Mouse (Mus musculus): ENCODE results near the gene Chrne.

Gene Chrne

GRCm38 (mm10) chr11:70619101-70619500, at the start of gene Chrne:
Chrne (minus strand) TSS chr11:70619216.
- no peak for DNase-seq (ENCODE audit: low spot score in 2 of 2)

- peak in 1 of 2 experiments; percentile 61 for DNase-seq (ENCODE audit: low spot score in 2 of 2)
These were observed 49.3 kb upstream of the Chrne start for GRCm38 (mm10) chr11:70668335-70668770.

- DNase-seq (ENCODE audit: low spot score in 2 of 2), result no peak
These were observed 48.5 kb upstream of the Chrne start for GRCm38 (mm10) chr11:70667271-70668150.

GRCm38 (mm10) chr11:70666687-70667086, 47.7 kb upstream of the Chrne start:
- DNase-seq (ENCODE audit: low spot score in 2 of 2), result no peak

GRCm38 (mm10) chr11:70664741-70665140, 45.7 kb upstream of the Chrne start:
- DNase-seq (ENCODE audit: low spot score in 2 of 2), result no peak

- DNase-seq (ENCODE audit: low spot score in 2 of 2), result no peak
These were observed 44.9 kb upstream of the Chrne start for GRCm38 (mm10) chr11:70663957-70664356.

- no peak for DNase-seq (ENCODE audit: low spot score in 2 of 2)
These were observed 44.1 kb upstream of the Chrne start for GRCm38 (mm10) chr11:70663101-70663500.

GRCm38 (mm10) chr11:70660571-70660970, 41.6 kb upstream of the Chrne start:
- no peak for DNase-seq (ENCODE audit: low spot score in 2 of 2)

GRCm38 (mm10) chr11:70658942-70659341, 39.9 kb upstream of the Chrne start:
- DNase-seq (ENCODE audit: low spot score in 2 of 2), result no peak

- no peak for DNase-seq (ENCODE audit: low spot score in 2 of 2)
These were observed 39.5 kb upstream of the Chrne start for GRCm38 (mm10) chr11:70658521-70658920.

- DNase-seq (ENCODE audit: low spot score in 2 of 2), result no peak
These were observed 39.0 kb upstream of the Chrne start for GRCm38 (mm10) chr11:70657991-70658390.

- DNase-seq (ENCODE audit: low spot score in 2 of 2), result no peak
These were observed 38.6 kb upstream of the Chrne start for GRCm38 (mm10) chr11:70657573-70657972.

- DNase-seq (ENCODE audit: low spot score in 2 of 2), result no peak
These were observed 37.9 kb upstream of the Chrne start, which contains the start of gene Eno3 for GRCm38 (mm10) chr11:70656964-70657363. Eno3 (plus strand) TSS chr11:70657202.

- DNase-seq (ENCODE audit: low spot score in 2 of 2), result no peak
These were observed 37.5 kb upstream of the Chrne start for GRCm38 (mm10) chr11:70656456-70656927.

GRCm38 (mm10) chr11:70655571-70656455, 36.8 kb upstream of the Chrne start:
- peak; percentile 70 to 78 for DNase-seq (ENCODE audit: low spot score in 2 of 2)

- DNase-seq (ENCODE audit: low spot score in 2 of 2), result peak; percentile 77 to 87
These were observed 36.0 kb upstream of the Chrne start for GRCm38 (mm10) chr11:70654923-70655570.

- peak in 1 of 2 experiments; percentile 59 for DNase-seq (ENCODE audit: low spot score in 2 of 2)
These were observed 35.3 kb upstream of the Chrne start, which contains the start of gene Pfn1 for GRCm38 (mm10) chr11:70654198-70654922. Pfn1 (minus strand) TSS chr11:70654644.

GRCm38 (mm10) chr11:70653345-70654197, 34.6 kb upstream of the Chrne start:
- DNase-seq (ENCODE audit: low spot score in 2 of 2), result peak; percentile 57 to 60

GRCm38 (mm10) chr11:70652884-70653344, 33.9 kb upstream of the Chrne start:
- no peak for DNase-seq (ENCODE audit: low spot score in 2 of 2)

All from urinary bladder, adult 18-20 months (tissue).